Mouse (Mus musculus) midbrain, embryonic 12.5 days (tissue): Measurements from ENCODE around the gene 2510039O18Rik. TPM values are rescaled to one million over a fixed set of nuclear protein-coding genes. Genes with fewer than 3 reads are reported as not detected.

ENCODE experiments used
- ATAC-seq: fragments of 200-750 bp; cut with Nextera tagmentation; 2 replicates; pipeline ENCODE4 v1.8.0; 2017; ENCODE audit warnings: low read depth, moderate TSS enrichment, moderate library complexity; ENCODE audit not compliant: low FRiP score
- H3K27ac ChIP-seq: fragments of 300-500 bp; sonication (generic); replicated peaks from 2 replicates; pipeline ENCODE4 v1.5.1; 2016; ENCODE audit warnings: mild to moderate bottlenecking
- H3K27me3 ChIP-seq: fragments of 300-500 bp; sonication (generic); 2 replicates; pipeline ENCODE4 v1.6.1; 2016; ENCODE audit warnings: mild to moderate bottlenecking
- H3K36me3 ChIP-seq: fragments of 300-500 bp; sonication (generic); 2 replicates; pipeline ENCODE4 v1.6.1; 2016
- H3K4me1 ChIP-seq: fragments of 300-500 bp; sonication (generic); 2 replicates; pipeline ENCODE4 v1.6.1; 2016
- H3K4me2 ChIP-seq: fragments of 300-500 bp; sonication (generic); replicated peaks from 2 replicates; pipeline ENCODE4 v1.6.1; 2016; ENCODE audit warnings: mild to moderate bottlenecking, moderate library complexity
- H3K4me3 ChIP-seq: fragments of 300-500 bp; sonication (generic); 2 replicates; pipeline ENCODE4 v1.5.1; 2016; ENCODE audit warnings: mild to moderate bottlenecking
- H3K9ac ChIP-seq: fragments of 300-500 bp; sonication (generic); replicated peaks from 2 replicates; pipeline ENCODE4 v1.6.1; 2016; ENCODE audit warnings: mild to moderate bottlenecking, moderate library complexity
- H3K9me3 ChIP-seq: fragments of 300-500 bp; sonication (generic); 2 replicates; pipeline ENCODE4 v1.6.1; 2016; ENCODE audit warnings: mild to moderate bottlenecking
- WGBS: fragments of 180-500 bp; shearing (Covaris S2); methylation state at CpG from one replicate; pipeline ENCODE4 v1.1.7; 2016; 5-methylcytosine and 5-hydroxymethylcytosine counted together
- polyA plus RNA-seq: library from polyadenylated mRNA; unstranded; fragments of >200 nt; fragmentation: Nextera tagmentation; extraction: Ambion mirVana; gene quantifications from 2 replicates; pipeline ENCODE4 v1.2.1, GENCODE M21; 2016

The 2510039O18Rik gene
- polyA plus RNA-seq, 1 experiment from 2014 or later: 21.2 TPM

DNA sequence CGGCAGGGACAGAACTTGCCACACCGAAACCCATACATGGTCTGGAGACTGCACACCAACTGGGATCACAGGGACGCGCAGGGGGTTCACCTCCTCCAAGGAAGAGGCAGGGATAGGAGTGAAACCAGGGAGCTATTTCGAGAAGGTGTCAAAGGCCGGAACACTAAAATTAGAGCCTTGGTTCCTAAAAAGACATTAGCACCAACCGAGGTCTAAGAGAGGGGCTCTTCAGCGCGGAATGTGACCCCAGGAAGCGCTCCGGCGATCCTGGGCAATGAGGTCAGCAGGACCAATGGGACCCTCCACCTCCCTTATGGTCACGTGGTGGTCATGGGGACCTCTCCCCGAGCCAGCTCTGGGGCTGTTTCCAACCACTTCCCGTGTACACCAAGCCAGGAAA is 22.9 kb downstream of the 2510039O18Rik start:
- ATAC-seq: no peak
- 89% methylated on average over 15 of the region's 15 CpGs for WGBS
- H3K9ac ChIP-seq: no peak overlapping the region

DNA sequence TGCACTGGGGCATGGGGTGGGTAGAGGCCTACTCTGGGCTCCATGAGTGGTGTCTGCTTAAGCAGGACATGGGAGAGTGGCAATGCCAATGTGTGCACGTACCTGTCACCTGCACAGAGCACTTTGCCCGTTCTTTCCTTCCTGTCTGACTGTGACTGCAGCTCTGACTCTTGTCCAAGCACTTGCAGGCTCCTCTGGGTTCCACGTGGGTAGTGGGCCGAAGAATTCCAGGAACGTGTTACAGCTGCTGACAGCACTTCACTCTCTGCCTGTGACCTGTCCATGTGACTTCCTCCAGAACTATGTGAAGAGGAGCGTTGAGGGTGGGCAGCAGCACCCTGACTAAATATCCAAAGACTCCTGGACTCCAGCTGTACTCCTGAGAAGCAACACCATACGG is 25.0 kb downstream of the 2510039O18Rik start:
- ATAC-seq: no peak
- no peak overlapping the region for H3K27ac ChIP-seq
- H3K4me3 ChIP-seq: no peak overlapping the region
- H3K9ac ChIP-seq: no peak overlapping the region
- H3K9me3 ChIP-seq: no peaks in the 10 kb centered on the region
- WGBS: 82% methylated on average over 7 of the region's 7 CpGs
- H3K27me3 ChIP-seq: 0 out of 2 replicates have a peak, but pooled peaks cover 5% of the 10 kb centered on the region
- no peaks in the 10 kb centered on the region for H3K36me3 ChIP-seq
- H3K4me2 ChIP-seq: no peak overlapping the region
- H3K4me1 ChIP-seq: no peaks in the 10 kb centered on the region

More for the DNA sequence above, 22.9 kb downstream of the 2510039O18Rik start:
- Histone ChIP-seq H3K4me1 (no peaks in the 10 kb centered on the region), H3K4me2 (no peak overlapping the region), H3K36me3 (no peaks in the 10 kb centered on the region), H3K27ac (no peak overlapping the region), H3K4me3 (no peak overlapping the region), H3K27me3 (no peaks in the 10 kb centered on the region), H3K9me3 (no peaks in the 10 kb centered on the region)

DNA sequence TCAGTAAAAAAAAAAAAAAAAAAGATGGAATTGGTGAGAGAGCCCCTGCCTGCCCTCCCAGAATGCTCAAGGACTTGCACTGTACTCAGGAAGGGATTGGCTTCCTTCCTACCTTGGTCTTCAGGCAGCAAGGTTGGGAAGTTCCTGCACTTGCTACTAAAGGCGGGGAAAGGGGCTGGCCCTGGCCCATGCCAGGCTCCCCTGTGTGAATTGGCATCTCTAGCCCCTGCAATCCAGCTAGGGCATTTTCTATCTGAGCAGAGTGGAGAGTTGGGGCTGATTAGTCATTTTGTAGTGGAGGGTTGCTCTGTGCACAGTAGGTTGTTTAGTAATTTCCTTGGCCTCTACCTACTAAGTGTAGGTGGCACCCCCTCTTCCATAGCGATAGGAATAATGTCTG is 28.1 kb downstream of the 2510039O18Rik start:
- H3K4me1 ChIP-seq: no peaks in the 10 kb centered on the region
- no peaks in the 10 kb centered on the region for H3K36me3 ChIP-seq
- no peak overlapping the region for H3K9ac ChIP-seq
- no peak for ATAC-seq
- WGBS: 87% methylated on average over 2 of the region's 2 CpGs
- H3K27me3 ChIP-seq: 0 out of 2 replicates have a peak, but pooled peaks cover 5% of the 10 kb centered on the region
- no peak overlapping the region for H3K4me3 ChIP-seq
- H3K4me2 ChIP-seq: no peak overlapping the region
- H3K9me3 ChIP-seq: no peaks in the 10 kb centered on the region
- no peak overlapping the region for H3K27ac ChIP-seq

DNA sequence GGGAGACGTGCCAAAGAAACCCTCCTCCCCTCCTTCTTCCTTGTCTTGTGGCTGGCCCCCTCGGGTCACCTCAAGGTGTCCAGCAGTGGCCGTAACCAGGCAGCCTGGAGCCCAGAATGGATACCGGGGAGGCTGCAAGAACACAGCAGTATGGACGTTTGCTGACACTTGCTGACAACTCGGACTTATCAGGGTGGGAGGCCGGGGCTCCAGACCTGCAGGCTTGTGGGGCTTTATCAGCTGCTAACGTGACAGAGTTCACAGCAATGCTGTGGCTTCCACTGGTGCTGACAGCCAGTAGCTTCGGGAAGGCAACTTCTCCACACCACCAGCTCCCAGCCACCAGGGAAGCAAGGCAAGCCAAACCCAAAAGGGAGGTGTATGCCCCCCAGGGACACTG is 28.6 kb downstream of the 2510039O18Rik start:
- H3K9ac ChIP-seq: no peak overlapping the region
- H3K4me2 ChIP-seq: no peak overlapping the region
- no peaks in the 10 kb centered on the region for H3K9me3 ChIP-seq
- no peak overlapping the region for H3K27ac ChIP-seq
- H3K27me3 ChIP-seq: 0 out of 2 replicates have a peak, but pooled peaks cover 5% of the 10 kb centered on the region
- H3K4me1 ChIP-seq: no peaks in the 10 kb centered on the region
- H3K4me3 ChIP-seq: no peak overlapping the region
- 55% methylated on average over 9 of the region's 9 CpGs for WGBS
- H3K36me3 ChIP-seq: no peaks in the 10 kb centered on the region
- ATAC-seq: no peak

DNA sequence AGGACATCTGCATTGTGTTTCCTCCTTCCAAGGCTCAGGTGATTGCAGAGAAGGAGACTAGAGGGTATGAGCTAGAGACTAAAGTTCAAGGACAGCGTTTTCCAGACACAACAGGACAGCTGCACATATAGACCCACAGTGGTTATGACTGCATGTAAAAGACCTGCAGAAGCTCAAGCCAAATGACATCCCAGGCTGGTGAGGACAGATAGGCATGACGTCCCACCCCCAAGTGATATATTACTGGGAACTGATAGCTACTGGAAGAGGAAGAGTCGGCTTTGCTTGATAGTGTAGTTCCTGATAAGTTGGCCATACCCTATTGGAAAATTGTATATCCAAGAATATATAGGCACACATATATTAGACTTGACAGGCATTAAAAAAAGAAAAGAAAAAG is 35.5 kb downstream of the 2510039O18Rik start:
- H3K27ac ChIP-seq: no peak overlapping the region
- H3K9ac ChIP-seq: no peak overlapping the region
- H3K9me3 ChIP-seq: no peaks in the 10 kb centered on the region; the same call in 1 of the 2 replicates
- WGBS: 86% methylated on average over 3 of the region's 3 CpGs
- H3K4me2 ChIP-seq: no peak overlapping the region
- no peaks in the 10 kb centered on the region for H3K4me1 ChIP-seq
- H3K4me3 ChIP-seq: no peak overlapping the region
- no peaks in the 10 kb centered on the region for H3K36me3 ChIP-seq
- ATAC-seq: no peak
- H3K27me3 ChIP-seq: no peaks in the 10 kb centered on the region

DNA sequence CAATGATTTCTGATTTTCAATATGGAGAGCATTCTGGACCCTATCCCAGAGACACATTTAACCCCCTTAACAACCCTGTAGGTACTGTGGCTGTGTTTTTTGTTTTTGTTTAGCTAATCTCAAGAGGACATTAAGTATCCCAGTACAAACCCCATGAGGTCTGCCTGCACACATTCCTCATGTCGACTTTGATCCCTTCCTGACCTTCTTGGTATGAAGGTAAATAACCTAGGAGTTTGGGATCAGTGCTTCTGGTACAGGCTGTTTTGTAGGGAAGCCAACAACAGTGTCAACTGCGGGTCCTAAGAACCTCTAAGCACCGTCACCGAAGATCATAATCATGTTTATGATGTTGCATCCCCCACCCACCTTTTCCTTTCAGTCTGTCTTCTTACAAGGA is 37.0 kb downstream of the 2510039O18Rik start:
- WGBS: 79% methylated on average over 4 of the region's 4 CpGs
- Histone ChIP-seq H3K36me3 (no peaks in the 10 kb centered on the region), H3K9me3 (no peaks in the 10 kb centered on the region; the same call in 1 of the 2 replicates), H3K9ac (no peak overlapping the region), H3K27me3 (no peaks in the 10 kb centered on the region), H3K4me1 (no peaks in the 10 kb centered on the region), H3K4me2 (no peak overlapping the region), H3K27ac (no peak overlapping the region), H3K4me3 (no peak overlapping the region)
- no peak for ATAC-seq

DNA sequence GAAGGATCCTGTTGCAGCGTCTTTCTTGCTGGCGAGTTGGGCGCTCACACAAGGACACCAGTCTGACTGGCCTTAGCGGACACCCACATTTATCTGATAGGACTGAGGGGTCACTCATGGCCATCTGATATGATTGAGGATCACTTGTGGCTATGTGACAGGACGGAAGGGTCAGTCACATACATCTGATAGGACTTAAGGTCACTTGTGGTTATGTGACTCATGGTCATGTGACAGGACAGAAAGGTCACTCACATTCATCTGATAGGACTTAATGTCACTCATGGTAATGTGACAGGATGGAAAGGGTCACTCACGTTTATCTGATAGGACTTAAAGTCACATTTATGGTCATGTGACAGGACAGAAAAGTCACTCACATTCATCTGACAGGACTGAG is 37.7 kb downstream of the 2510039O18Rik start:
- no peaks in the 10 kb centered on the region for H3K36me3 ChIP-seq
- H3K9ac ChIP-seq: no peak overlapping the region
- no peaks in the 10 kb centered on the region for H3K4me1 ChIP-seq
- H3K27me3 ChIP-seq: no peaks in the 10 kb centered on the region
- H3K4me2 ChIP-seq: no peak overlapping the region
- H3K4me3 ChIP-seq: no peak overlapping the region
- no peaks in the 10 kb centered on the region; the same call in 1 of the 2 replicates for H3K9me3 ChIP-seq
- WGBS: 92% methylated on average over 6 of the region's 6 CpGs
- no peak for ATAC-seq
- H3K27ac ChIP-seq: no peak overlapping the region

DNA sequence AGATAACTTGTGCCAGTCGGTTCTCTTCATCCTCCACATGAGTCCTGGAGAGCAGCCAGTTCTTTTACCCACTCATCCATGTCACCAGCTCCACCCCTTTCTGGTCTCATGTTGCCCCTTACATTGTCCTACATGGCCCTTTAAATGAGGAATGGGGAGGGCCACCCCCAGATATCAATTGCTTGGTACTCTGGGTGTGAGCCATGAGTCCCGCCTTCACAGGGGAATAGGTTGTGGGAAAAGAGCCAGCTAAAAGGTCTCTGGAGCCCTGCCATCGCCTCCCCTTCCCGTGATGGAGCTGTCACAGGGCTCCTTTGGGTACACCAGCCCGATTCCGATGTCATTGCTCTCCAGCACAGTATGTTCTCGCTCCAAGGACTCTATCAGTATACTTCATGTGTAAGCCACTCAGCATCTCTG is 38.8 kb downstream of the 2510039O18Rik start:
- no peaks in the 10 kb centered on the region for H3K36me3 ChIP-seq
- no peak overlapping the region for H3K4me3 ChIP-seq
- no peak overlapping the region for H3K9ac ChIP-seq
- no peaks in the 10 kb centered on the region for H3K4me1 ChIP-seq
- peaks cover 2% of the 10 kb centered on the region; the same call in 1 of the 2 replicates for H3K27me3 ChIP-seq
- H3K4me2 ChIP-seq: no peak overlapping the region
- 72% methylated on average over 7 of the region's 7 CpGs for WGBS
- no peak overlapping the region for H3K27ac ChIP-seq
- ATAC-seq: no peak
- no peaks in the 10 kb centered on the region; the same call in 1 of the 2 replicates for H3K9me3 ChIP-seq

DNA sequence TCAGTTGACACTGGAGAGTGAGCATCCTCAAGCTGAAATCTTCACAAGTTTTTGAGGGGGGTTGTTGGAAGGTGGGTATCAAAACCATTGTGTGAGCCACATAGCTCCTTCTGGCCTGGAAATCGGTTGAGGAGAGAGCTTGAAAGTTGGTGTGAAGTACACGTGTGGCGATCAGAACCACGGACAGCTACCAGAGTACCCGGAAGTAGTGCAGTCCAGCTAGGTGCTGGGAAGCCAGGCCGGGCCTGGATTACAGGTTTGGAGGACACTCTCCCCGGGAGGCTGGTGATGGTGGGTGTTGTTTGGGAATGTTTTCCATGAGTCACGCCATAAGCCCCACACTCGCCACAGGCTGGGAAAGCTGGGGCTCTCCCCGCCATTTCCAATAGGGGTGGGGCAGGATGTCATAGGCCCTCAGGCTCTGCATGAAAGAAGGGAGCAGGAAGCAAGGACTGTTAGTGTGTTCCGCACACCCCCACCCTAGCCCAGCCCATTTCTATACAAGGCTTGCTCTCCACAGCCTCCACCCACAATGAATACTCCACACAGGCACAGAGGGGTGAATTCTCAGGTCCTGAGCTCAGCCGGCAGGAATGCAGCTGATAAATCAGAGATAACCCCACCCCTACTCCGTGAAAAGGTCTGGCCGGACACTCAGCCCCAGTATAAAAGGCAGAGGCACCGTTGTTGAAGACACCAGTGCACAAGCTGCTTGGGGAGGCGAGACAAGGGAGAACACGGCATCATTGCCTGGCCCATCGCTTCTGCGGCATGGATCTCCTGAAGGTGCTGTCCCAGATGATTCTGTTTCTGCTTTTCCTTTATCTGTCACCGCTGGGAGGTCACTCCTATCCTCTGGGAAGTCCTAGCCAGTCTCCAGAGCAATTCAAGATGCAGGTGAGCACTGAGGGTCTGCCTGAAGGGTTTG is 44.8 kb downstream of the 2510039O18Rik start, which contains the start of gene Nppb:
Gene Nppb (plus strand): TSS at position 584 of the 928 bp plus-strand sequence.
- Histone ChIP-seq H3K4me3 (no peak within 1 kb of the TSS), H3K9me3 (no peaks in the 10 kb centered on the region), H3K9ac (no peak within 1 kb of the TSS), H3K27me3 (peaks cover 8% of the 10 kb centered on the region; the same call in 1 of the 2 replicates), H3K27ac (no peak within 1 kb of the TSS), H3K4me2 (no peak within 1 kb of the TSS), H3K4me1 (no peaks in the 10 kb centered on the region), H3K36me3 (no peaks in the 10 kb centered on the region)
- no peak; the same call in 1 of the 2 replicates for ATAC-seq
- 36% methylated on average over 20 of the region's 20 CpGs for WGBS

DNA sequence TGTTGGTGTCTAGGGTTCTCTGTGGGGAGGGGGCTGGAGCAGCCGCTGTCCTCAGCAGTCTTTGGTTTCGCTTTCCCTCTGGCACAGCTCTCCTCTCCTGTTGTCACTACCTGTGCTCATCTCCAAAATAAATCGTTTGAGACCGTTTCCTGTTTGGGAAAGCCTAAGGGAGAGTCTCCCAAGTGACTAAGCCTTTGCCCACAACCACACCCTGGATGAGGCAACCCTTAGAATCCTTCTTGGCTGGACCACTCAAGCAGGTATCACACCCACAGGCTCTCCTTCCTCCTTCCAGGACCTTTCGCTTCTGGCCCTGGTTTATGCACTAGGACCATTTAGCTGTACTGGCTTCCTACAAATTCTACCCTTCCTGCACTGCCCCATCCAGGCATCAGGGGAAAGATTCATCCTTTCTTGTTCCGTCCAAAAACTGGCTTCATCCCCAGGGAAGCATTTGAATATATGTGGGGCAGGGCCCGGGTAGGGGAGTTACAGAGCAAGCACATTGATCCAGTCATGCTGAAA is 52.9 kb downstream of the 2510039O18Rik start:
- no peaks in the 10 kb centered on the region for H3K9me3 ChIP-seq
- no peaks in the 10 kb centered on the region for H3K4me1 ChIP-seq
- H3K4me3 ChIP-seq: no peak overlapping the region
- no peak overlapping the region for H3K4me2 ChIP-seq
- H3K27ac ChIP-seq: no peak overlapping the region
- H3K9ac ChIP-seq: no peak overlapping the region
- 67% methylated on average over 7 of the region's 7 CpGs for WGBS
- no peak for ATAC-seq
- H3K27me3 ChIP-seq: no peaks in the 10 kb centered on the region
- no peaks in the 10 kb centered on the region for H3K36me3 ChIP-seq

DNA sequence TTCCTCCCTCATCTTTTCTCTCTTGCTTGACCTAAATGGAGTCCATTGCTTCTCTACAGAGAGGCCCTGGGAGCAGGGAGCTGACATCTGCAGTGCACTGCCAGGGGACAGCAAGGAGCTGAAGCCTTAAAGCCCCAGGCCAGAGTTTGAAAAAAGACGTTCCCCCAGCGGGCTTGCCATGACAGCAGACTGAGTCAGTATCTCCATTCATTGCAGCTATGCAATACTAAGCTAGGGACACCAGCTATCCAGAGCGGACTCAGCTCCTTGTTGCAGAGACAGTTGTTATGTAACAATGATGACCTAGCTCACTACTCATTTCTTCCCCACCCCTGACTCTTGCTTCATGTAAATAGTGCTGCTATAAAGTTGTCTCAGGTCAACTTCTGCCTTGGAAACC is 54.6 kb downstream of the 2510039O18Rik start:
- WGBS: 73% methylated on average over 3 of the region's 3 CpGs

More for the DNA sequence above, 54.6 kb downstream of the 2510039O18Rik start:
- no peak overlapping the region for H3K27ac ChIP-seq
- H3K9me3 ChIP-seq: no peaks in the 10 kb centered on the region
- peaks cover 6% of the 10 kb centered on the region; the same call in 1 of the 2 replicates for H3K4me1 ChIP-seq
- H3K36me3 ChIP-seq: no peaks in the 10 kb centered on the region
- no peaks in the 10 kb centered on the region for H3K27me3 ChIP-seq
- no peak overlapping the region for H3K9ac ChIP-seq
- no peak overlapping the region for H3K4me2 ChIP-seq
- no peak overlapping the region for H3K4me3 ChIP-seq
- ATAC-seq: no peak
